Mouse (Mus musculus) stomach, embryonic 14.5 days (tissue): ENCODE data around the gene Trpv6. TPM values are rescaled to one million over a fixed set of nuclear protein-coding genes. Genes with fewer than 3 reads are reported as not detected.

ENCODE experiments used
- ATAC-seq: fragments of 200-750 bp; cut with Nextera tagmentation; 2 replicates; pipeline ENCODE4 v1.8.0; 2017; ENCODE audit warnings: low read depth, moderate TSS enrichment; ENCODE audit not compliant: insufficient number of reproducible peaks, insufficient read depth, low FRiP score
- H3K27ac ChIP-seq: fragments of 300-500 bp; sonication (generic); 2 replicates; pipeline ENCODE4 v1.5.1; 2014; ENCODE audit warnings: mild to moderate bottlenecking, low read length, moderate library complexity, mixed read lengths
- H3K27me3 ChIP-seq: fragments of 300-500 bp; sonication (generic); 2 replicates; pipeline ENCODE4 v1.6.1; 2014; ENCODE audit warnings: low read length, control low read depth, mixed read lengths; ENCODE audit not compliant: control insufficient read depth, insufficient read depth
- H3K36me3 ChIP-seq: fragments of 300-500 bp; sonication (generic); 2 replicates; pipeline ENCODE4 v1.6.1; 2014; ENCODE audit warnings: mild to moderate bottlenecking, control low read depth, low read length, moderate library complexity, mixed read lengths; ENCODE audit not compliant: control insufficient read depth, insufficient read depth
- H3K4me1 ChIP-seq: fragments of 300-500 bp; sonication (generic); 2 replicates; pipeline ENCODE4 v1.6.1; 2014; ENCODE audit warnings: low read length, control low read depth, mixed read lengths; ENCODE audit not compliant: control insufficient read depth, insufficient read depth
- H3K4me2 ChIP-seq: fragments of 300-500 bp; sonication (generic); replicated peaks from 2 replicates; pipeline ENCODE4 v1.6.1; 2014; ENCODE audit warnings: low read depth, low read length, control low read depth
- H3K4me3 ChIP-seq: fragments of 300-500 bp; sonication (generic); 2 replicates; pipeline ENCODE4 v1.5.1; 2014; ENCODE audit warnings: low read depth, low read length, control low read depth
- H3K9ac ChIP-seq: fragments of 300-500 bp; sonication (generic); replicated peaks from 2 replicates; pipeline ENCODE4 v1.6.1; 2014; ENCODE audit warnings: low read depth, mild to moderate bottlenecking, control low read depth, low read length, moderate library complexity, mixed read lengths
- H3K9me3 ChIP-seq: fragments of 300-500 bp; sonication (generic); 2 replicates; pipeline ENCODE4 v1.6.1; 2016; ENCODE audit warnings: low read depth, low read length, control low read depth; ENCODE audit not compliant: control insufficient read depth
- WGBS: fragments of 180-500 bp; shearing (Covaris S2); extraction: QIAGEN DNeasy Blood & Tissue Kit; methylation state at CpG from one replicate; pipeline ENCODE4 v1.1.7; 2014; 5-methylcytosine and 5-hydroxymethylcytosine counted together
- polyA plus RNA-seq: library from polyadenylated mRNA; unstranded; fragments of >200 nt; fragmentation: Nextera tagmentation; extraction: Ambion mirVana; gene quantifications from 2 replicates; pipeline ENCODE4 v1.2.1, GENCODE M21; 2014

The Trpv6 gene
- polyA plus RNA-seq, 1 experiment from 2014 or later, result 6.7 TPM

- H3K4me2 ChIP-seq, result no peak overlapping the region
- no peaks in the 10 kb centered on the region for H3K27me3 ChIP-seq
- 33% methylated on average over 1 of the region's 1 CpGs for WGBS
- no peak overlapping the region for H3K4me3 ChIP-seq
- H3K9ac ChIP-seq, result no peak overlapping the region
- H3K9me3 ChIP-seq, result no peaks in the 10 kb centered on the region
- no peaks in the 10 kb centered on the region for H3K4me1 ChIP-seq
- no peak overlapping the region for H3K27ac ChIP-seq
- H3K36me3 ChIP-seq, result no peaks in the 10 kb centered on the region
- no peak for ATAC-seq
Observed at GRCm38 (mm10) chr6:41637393-41637792, 1.2 kb upstream of the Trpv6 start.

- Histone ChIP-seq H3K4me2 (peak overlapping the region; percentile 15; the same call in 1 of the 2 replicates), H3K27ac (no peak overlapping the region), H3K27me3 (no peaks in the 10 kb centered on the region), H3K4me3 (peak overlapping the region; percentile 4; the same call in 1 of the 2 replicates), H3K36me3 (no peaks in the 10 kb centered on the region), H3K4me1 (no peaks in the 10 kb centered on the region), H3K9ac (no peak overlapping the region), H3K9me3 (no peaks in the 10 kb centered on the region)
- 47% methylated on average over 1 of the region's 1 CpGs for WGBS
- no peak for ATAC-seq
Observed at GRCm38 (mm10) chr6:41635211-41635610, 994 bp downstream of the Trpv6 start.

GRCm38 (mm10) chr6:41631549-41631948, 4.7 kb downstream of the Trpv6 start:
- 84% methylated on average over 4 of the region's 4 CpGs for WGBS

GRCm38 (mm10) chr6:41630791-41631190, 5.4 kb downstream of the Trpv6 start:
- no peak for ATAC-seq
- Histone ChIP-seq H3K4me2 (no peak overlapping the region), H3K36me3 (no peaks in the 10 kb centered on the region), H3K27ac (no peak overlapping the region), H3K9me3 (no peaks in the 10 kb centered on the region), H3K9ac (no peak overlapping the region), H3K4me3 (no peak overlapping the region), H3K27me3 (no peaks in the 10 kb centered on the region), H3K4me1 (no peaks in the 10 kb centered on the region)
- WGBS, result 58% methylated on average over 2 of the region's 2 CpGs

More at GRCm38 (mm10) chr6:41631549-41631948, 4.7 kb downstream of the Trpv6 start:
- H3K4me1 ChIP-seq, result no peaks in the 10 kb centered on the region
- H3K27ac ChIP-seq, result no peak overlapping the region
- no peaks in the 10 kb centered on the region for H3K27me3 ChIP-seq
- no peaks in the 10 kb centered on the region for H3K36me3 ChIP-seq
- no peak for ATAC-seq
- no peak overlapping the region for H3K4me2 ChIP-seq
- H3K9ac ChIP-seq, result no peak overlapping the region
- H3K4me3 ChIP-seq, result no peak overlapping the region
- H3K9me3 ChIP-seq, result no peaks in the 10 kb centered on the region

GRCm38 (mm10) chr6:41628180-41628579, 8.0 kb downstream of the Trpv6 start:
- WGBS, result 81% methylated on average over 1 of the region's 1 CpGs
- Histone ChIP-seq H3K27ac (no peak overlapping the region), H3K9me3 (no peaks in the 10 kb centered on the region), H3K36me3 (no peaks in the 10 kb centered on the region), H3K27me3 (no peaks in the 10 kb centered on the region), H3K9ac (no peak overlapping the region), H3K4me1 (no peaks in the 10 kb centered on the region), H3K4me2 (no peak overlapping the region), H3K4me3 (no peak overlapping the region)
- no peak for ATAC-seq

- Histone ChIP-seq H3K9ac (no peak overlapping the region), H3K4me2 (no peak overlapping the region), H3K27ac (no peak overlapping the region), H3K27me3 (no peaks in the 10 kb centered on the region), H3K36me3 (no peaks in the 10 kb centered on the region), H3K9me3 (no peaks in the 10 kb centered on the region), H3K4me1 (no peaks in the 10 kb centered on the region), H3K4me3 (no peak overlapping the region)
- no peak for ATAC-seq
- 66% methylated on average over 9 of the region's 9 CpGs for WGBS
Observed at GRCm38 (mm10) chr6:41622661-41623060, 13.5 kb downstream of the Trpv6 start.

- no peak for ATAC-seq
Observed at GRCm38 (mm10) chr6:41621241-41621990, 14.8 kb downstream of the Trpv6 start.

GRCm38 (mm10) chr6:41620173-41620798, 15.9 kb downstream of the Trpv6 start:
- H3K4me3 ChIP-seq, result no peak overlapping the region
- no peak overlapping the region for H3K9ac ChIP-seq
- no peak overlapping the region for H3K4me2 ChIP-seq
- H3K36me3 ChIP-seq, result no peaks in the 10 kb centered on the region
- H3K4me1 ChIP-seq, result no peaks in the 10 kb centered on the region
- no peaks in the 10 kb centered on the region for H3K9me3 ChIP-seq
- 88% methylated on average over 9 of the region's 9 CpGs for WGBS
- H3K27me3 ChIP-seq, result no peaks in the 10 kb centered on the region
- H3K27ac ChIP-seq, result no peak overlapping the region
- ATAC-seq, result no peak

More at GRCm38 (mm10) chr6:41621241-41621990, 14.8 kb downstream of the Trpv6 start:
- Histone ChIP-seq H3K27ac (no peak overlapping the region), H3K4me3 (no peak overlapping the region), H3K4me1 (no peaks in the 10 kb centered on the region), H3K36me3 (no peaks in the 10 kb centered on the region), H3K27me3 (no peaks in the 10 kb centered on the region), H3K9ac (no peak overlapping the region), H3K9me3 (no peaks in the 10 kb centered on the region), H3K4me2 (no peak overlapping the region)
- 89% methylated on average over 12 of the region's 12 CpGs for WGBS
